Mouse (Mus musculus): ENCODE data around the gene Nsf.

Nsf gene

DNA sequence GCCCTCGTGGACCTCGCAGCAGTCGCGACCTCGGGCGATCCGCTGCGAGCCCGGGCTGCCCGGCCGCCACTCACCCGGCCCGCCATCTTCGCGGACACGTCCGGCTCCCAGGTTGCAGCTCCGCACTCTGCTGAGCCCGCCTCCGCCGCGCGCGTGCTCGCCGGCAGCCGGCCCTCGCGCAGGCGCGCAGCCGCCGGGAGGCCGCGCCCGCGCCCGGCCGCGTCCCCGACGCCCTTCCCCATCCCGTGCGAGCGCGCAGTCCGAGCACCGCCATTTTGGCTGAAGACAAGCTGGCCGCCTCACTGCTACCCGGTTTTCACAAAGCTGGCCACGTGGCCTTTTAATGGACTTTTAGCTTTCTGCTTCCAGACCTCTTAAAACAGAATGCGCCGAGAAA is at the start of gene Nsf:
Gene Nsf, minus strand, starts transcription at position 161 of the 397 bp plus-strand sequence.
- peak; percentile 84 for DNase-seq (ENCODE audit: low spot score)

DNA sequence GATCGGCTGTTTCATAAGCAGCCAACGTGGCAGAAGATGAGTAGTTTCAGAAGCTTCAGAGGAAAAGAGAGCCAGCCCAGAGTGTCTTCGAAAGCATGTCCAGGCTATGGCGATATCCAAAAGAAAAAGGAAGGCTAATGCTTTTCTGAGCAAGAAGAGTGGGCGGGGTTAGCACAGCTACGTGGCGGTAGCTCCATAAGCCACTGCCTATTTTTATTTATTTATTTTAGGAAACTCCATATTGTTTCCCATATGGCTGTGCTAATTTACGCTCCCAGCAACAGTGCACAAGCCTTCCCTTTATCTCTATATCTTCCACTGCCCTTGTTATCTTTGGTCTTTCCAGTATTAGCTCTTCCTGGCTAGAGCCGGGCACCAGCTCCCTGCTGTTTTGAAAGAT is 49.5 kb upstream of the Nsf start:
- no peak for DNase-seq (ENCODE audit: low spot score)

DNA sequence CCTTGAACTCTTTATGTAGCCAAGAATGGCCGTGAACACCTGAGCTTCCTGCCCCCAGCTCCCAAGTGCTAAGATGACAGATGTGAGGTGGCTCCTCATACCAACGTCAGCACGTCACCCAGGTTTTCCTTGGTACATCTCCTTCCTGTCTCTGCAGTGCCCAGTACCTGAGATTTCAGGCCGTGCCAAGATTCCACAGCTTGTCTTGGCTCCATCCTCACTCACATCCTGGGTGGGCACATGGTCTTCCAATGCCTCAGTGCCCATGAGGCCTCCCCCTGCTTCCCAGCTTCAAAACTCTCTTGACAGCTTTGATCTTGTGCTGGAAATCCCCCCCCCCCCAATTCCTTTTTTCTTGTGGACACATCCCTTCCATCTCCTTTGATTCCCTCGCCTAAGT is 48.3 kb upstream of the Nsf start:
- no peak for DNase-seq (ENCODE audit: low spot score)

DNA sequence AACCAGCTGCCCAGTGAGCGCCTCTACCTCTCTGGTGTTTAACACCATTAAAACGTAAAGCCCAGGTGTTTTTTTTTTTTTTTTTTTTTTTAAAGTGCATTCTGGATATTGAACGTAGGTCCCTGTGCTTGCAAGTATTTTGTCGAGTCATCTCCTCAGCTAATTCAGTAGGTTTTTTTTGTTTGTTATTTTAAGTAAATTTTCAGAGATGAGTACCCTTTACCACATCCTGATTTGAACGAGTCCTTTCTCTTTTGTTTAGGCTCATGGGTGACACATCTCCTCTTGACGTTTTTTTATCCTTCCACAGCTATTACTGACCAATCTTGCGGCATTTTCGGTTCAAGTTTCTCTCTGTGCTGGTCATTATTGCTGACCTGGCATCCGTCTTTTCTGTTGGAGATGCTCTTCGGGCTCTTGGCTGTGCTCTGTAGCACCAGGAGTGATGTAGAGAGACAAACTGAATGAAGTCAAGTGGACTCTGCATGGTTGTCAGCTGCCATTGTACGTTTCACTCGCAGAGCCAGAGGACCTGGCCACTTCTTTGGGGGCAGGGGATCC is 47.6 kb upstream of the Nsf start:
- no peak for DNase-seq (ENCODE audit: low spot score)

DNA sequence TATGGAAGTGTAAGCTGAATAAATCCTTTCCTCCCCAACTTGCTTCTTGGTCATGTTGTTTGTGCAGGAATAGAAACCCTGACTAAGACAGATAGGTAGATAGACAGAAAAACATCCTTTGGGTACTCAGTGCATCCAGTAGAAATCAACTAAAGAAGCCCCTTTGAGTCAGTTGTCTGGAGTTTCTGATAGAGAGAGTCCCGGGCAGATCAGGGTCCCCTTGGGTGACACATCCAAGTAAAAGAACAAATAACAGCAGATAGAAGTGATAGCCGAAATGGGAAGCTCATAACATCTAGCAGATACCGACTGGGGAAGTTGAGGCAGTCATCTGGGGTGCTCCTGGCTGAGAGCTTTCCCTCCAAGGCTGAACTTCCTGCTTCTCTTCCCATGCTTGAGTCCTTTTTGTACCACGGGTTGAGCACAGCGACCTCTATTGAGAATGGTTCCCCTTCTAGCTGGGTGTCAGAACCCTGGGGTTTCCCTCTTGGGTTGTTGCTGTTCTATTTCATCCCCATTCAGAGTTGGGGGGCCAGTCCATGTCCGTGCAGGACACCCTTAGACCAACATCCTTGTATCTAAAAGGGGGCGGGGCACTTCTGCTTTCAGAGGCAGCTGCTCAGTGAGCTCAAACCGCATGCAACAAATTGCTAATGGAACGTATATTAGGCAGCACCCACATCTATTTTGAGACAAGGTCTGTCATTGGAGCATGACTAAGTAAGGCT is 47.0 kb upstream of the Nsf start:
- DNase-seq (ENCODE audit: low spot score) = no peak

DNA sequence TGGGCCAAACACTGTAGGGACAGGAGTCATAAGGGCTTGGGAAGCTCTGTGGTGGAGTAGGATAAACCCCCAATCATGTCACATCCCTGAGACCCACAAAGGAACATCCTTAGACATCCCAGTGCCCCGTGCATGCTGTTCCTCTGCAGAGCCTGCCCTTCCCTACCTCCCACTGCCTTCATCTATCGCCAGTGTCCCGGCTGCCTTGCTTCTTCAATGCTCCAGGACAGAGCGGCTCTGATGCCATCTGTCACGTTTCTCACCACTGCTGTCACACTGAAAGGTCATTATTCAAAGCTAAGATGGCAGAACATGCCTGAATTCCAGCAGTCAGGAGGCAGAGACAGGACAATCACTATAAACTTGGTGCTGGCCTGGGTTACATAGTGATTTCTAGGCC is 44.9 kb upstream of the Nsf start:
- DNase-seq (ENCODE audit: low spot score) = no peak

DNA sequence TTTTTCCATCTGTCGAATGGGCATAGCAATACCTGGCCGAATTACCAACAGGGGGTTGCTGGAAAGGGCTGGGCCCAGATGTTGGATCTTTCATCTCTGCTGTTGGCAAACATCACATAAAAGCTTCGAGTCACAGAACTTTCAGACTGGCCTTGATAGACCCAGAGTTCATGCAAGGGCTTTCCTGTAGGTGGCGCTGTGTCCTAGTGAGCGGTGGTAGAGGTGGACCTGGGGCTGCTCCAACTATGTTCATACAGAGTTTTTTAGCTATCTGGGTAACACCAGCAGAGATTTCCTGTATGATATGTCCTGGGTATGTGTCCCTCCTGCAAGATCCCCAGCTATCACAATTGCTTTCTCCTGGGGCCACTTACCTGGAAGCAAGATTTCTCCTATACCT is 43.5 kb upstream of the Nsf start:
- DNase-seq (ENCODE audit: low spot score) = peak; percentile 82

DNA sequence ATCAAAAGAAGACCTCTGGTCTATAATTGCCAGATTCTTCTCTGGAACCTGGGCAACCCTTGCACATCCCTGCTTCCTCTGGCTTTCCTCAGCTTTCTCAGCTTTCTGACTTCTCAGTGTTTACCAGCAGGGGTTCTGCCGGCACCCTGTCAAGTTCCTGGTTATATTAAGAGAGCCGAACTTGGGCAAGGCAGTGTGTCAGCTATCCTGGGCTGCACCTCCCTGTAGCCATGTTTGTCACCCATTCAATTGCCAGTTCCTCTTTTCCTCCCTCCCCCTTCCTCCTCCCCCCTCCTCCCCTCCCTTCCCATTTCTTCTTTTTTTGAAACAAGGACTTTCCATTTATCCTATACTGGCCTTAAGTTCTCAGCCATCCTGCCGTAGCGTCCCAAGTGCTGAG is 38.8 kb upstream of the Nsf start:
- no peak for DNase-seq (ENCODE audit: low spot score)

DNA sequence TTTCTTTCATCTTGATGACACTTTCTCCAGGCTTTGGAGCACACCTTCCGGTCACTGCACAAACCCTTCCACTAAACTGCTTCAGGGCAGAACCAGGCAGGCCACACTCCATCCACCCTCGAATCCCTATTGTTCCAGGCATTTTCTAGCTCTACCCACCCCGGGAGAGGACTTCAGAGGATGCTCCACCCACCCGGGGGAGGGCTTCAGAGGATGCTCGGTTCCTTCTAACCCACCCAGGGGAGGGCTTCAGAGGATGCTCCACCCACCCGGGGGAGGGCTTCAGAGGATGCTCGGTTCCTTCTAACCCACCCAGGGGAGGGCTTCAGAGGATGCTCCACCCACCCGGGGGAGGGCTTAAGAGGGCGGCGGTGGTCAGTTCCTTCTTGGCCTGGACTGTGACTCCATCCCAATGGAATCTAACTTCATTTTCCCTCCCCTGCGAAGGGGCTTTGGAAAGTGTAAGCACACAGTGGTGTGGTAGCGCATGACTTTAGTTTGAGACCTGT is 36.2 kb upstream of the Nsf start:
- DNase-seq (ENCODE audit: low spot score) = peak; percentile 59

DNA sequence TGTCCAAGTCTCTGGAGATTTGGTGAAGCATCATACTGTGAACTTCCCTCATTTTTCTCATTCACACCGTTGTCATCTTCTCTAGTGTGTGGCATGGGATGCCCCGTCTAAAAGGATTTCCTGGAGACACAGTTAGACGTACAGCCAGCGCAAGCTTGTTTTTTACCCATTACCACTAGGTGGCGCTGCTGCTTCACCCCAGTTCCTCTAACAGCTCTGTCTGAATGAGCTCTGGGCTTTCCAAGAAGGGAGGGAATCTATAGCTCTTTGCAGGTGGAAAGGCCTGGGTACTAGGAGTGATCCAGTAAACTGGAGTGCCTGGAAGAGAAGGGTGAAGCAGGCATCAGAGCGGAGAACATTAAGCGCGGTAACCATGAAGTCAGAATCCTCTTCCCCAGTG is 33.6 kb upstream of the Nsf start:
- peak; percentile 86 for DNase-seq (ENCODE audit: low spot score)

DNA sequence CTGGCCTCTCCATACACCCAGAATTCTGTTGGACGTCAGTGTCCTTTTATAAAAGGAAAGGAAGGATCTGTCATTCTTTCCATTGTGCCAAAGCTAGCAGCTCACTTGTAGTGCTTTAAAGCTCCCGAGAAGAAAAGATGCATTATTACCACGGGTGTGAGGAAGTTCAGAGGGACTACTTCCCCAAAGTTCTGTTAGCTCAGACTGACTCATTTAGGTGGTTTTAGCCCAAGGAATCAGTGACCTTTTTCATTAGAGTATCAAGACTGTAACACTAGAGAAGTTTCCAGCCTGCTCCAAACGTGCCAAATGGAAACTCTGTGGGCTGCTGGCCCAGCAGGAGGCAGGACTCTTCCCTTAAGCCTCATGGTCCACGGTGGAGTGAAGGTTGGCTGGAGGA is 30.2 kb upstream of the Nsf start:
- DNase-seq (ENCODE audit: low spot score) = no peak

DNA sequence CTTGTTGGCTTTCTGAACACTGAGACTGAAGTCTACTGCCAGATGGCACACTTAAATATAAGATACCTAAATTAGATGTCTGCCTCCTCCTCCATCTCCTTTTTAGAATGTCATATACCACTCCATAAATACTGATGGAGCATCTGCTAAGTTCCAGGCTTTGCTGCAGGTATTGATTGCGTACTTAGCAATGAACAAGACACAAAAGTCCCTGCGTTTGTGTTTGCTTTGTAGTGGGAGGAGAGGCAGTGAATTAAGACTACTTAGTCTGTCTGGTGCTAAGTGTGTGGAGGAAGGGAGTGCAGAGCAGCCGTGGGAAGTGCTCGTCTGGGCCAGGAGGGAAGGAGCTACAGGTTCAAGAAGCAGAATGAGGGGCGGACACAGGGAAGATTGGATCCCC is 28.0 kb upstream of the Nsf start:
- DNase-seq (ENCODE audit: low spot score) = no peak

DNA sequence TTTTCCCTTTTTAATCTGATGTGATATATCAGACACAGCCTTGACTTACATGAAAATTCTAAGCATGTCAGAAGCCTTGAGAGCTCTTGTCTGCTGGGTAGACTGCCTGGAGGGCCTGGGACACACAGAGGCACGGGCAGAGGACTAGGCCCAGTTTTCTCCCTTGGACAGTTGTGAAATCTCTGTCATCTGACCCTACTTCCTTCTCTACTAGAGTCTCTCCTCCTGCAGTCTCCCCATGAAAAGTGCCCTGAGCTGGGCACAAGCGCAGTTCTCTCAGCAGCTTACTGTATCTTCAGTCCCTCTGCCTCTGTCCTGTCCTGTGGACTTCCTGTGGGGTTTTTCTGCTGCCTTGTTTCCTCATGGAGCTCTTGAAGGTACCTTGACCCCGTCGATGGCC is 25.5 kb upstream of the Nsf start:
- no peak for DNase-seq (ENCODE audit: low spot score)

DNA sequence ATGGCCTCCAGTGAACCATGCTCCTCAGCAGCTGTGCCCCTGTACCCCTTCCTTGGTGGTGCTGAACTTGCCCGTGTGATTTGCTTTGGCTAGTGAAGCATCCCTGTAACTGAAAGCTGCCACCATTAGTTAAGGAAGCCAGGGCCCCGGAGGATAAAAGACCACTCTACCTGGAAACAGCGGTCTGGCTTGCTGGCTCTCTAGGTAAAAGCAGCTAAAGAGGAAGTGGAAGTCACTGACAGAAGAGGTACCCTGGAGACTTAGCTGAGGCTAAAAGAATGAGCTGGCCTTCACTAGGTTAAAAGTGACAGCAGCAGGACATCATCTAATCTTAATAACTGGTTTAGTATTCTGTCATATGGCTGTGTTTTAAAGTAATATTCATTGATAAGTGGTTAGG is 17.0 kb upstream of the Nsf start:
- DNase-seq (ENCODE audit: low spot score) = no peak

DNA sequence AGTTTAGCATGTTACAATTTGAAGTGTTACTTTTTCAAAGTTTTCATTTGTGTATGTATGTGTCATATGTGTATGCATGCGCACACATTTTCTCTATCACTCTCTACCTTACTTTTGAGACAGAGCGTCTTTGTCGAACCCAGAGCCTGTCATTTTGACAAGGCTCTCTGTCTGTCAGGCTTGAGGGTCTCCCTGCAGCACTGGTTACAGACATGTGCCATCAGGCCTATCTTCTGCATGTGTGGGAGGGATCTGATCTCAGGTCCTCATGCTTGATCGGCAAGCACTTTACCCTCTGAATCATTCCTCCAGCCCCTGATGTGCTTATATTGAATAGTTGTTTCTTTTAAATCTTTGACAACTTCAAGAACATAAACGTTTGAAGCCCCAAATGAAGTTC is 15.4 kb upstream of the Nsf start:
- no peak for DNase-seq (ENCODE audit: low spot score)

DNA sequence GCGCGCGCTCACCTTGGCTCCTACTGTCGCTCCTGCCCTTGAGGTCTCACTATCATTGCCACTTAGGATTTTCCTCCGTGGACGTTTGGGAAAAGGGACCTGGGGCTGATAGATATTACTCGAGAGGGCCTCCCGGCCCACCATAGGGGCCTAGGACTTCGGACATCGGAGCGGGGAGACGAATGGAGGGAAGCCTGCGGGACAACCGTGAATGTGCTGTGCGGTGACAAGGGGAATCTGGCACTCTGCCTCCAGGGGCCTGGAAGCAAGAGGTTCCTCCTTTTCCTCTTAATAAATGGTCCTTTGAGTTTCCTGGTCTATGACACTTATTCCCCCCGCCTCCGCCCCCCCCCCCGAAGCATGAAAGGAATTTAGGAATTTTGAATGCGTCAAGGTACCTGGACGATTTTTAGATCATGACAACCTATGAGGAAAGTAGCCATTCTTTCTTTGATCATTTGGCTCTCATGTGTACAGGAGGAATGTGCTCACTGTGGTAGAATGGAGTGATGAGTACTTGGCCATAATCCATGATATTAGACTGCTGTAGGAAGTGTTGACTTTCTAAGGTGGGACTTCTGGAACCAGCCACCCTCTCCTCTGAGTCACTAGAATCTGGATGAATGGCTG is 13.4 kb upstream of the Nsf start:
- peak; percentile 58 for DNase-seq (ENCODE audit: low spot score)

DNA sequence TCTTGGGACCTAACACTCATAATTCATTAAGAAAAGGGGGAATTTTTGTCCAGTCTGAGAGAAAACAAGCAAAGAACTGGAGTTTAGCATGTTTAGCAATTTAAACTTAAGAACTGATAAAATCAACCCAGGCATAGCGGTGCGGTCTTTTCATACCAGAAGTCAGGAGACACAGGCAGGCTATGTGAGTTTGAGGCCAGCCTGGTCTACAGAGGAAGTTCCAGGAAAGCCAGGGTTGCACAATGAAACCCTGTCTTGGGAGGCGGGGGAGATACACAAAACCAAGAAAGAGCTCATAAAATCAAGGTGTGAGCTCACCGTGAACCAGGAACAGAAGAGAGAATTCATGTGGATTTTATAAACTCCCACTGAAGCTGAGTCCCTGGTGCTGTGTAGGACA is 3.0 kb upstream of the Nsf start:
- DNase-seq (ENCODE audit: low spot score) = no peak

DNA sequence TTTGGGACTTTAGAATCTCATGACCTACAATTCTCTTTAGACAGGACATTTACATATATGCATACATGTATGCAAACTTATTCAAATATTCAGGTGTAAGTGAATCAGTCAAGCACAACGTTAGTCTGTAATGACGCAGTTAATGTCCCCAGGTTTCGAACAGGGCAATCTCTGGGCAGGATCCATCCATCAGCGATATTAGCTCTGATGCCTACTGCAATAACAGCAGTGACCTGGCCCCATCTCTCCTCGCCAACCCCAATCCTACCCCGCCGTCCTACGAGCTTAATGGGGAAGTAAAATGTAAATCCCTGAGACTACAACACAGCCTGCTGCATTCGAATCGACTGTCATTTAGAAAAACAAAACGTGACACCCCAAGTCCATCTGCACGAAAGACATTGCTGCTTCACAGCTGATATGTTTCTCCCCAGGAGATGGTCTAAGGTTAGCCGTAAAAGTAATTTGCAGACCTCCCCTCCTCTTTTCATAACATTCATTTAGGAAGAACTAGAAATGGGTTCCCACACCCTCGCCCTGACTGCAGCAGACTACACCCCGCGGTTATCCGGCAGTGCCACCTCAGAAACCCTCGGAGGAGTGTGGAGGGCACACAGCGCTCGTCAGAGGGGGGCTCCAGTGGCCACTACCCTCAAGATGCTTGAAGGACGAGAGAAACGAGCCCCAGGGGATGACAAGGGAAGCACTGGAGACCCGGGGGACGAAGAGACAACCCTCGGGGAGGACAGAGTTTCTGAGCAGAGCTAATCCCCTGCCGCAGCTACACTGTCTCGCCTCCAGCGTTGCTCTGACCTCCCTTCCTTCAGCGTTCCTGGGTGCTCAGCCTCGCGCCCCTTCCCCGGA is 592 bp downstream of the Nsf start:
- DNase-seq (ENCODE audit: low spot score) = no peak

DNA sequence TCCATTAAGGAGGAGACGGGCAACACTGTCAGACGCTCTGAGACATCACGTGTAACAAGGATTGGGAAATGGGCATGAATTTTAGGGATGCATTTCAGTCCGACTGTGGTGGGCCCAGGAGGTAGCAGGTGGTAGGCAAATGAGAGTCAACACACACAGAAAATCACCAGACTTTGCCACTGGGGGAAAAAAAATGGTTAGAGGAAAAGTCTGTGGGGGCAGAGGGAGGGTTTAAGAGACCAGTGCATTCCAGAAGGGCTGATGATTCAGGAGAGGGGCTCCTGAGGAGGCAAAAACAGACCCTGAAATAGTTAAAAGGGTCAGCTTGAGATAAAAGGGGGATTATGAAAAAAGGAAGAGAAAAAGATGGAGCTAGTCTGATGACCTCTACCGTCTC is 1.2 kb downstream of the Nsf start:
- no peak for DNase-seq (ENCODE audit: low spot score)

DNA sequence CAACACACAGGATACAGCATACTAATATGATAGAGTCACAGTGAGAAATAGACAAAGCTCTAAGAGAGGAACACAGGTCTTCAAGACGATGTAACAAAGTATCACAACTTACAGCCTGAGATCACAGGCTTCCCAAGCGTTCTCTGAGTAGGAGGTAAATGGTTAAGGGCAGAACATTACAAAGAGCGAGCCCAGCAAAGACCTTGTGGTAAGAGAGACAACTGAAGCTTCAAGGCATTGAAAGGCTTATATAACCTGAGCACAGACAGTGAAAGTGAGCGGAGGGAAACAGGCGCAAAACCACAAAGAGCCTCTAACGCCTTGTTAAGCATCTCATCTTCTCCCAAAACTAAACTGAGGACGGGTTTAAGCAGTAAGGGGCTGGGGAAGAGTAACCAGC is 2.8 kb downstream of the Nsf start:
- no peak for DNase-seq (ENCODE audit: low spot score)

DNA sequence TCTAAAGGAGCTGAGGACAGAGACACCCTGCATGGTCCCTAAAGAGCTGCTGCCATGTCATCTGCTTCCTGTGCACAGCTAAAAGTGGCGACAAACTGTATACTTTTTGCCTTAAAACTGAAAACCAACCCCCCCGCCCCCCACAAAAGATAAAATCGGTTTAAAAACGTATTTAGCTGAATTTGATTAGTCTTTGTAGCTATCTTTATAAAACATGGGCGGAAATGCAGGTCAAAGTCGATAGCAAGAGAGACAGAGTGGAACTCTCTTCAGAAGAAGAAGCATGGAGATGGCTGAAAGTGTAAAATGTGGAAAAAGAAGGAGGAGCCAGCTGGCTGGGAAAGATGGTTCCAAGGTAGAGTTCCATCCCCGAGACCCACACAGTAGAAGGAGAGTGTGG is 4.9 kb downstream of the Nsf start:
- DNase-seq (ENCODE audit: low spot score) = no peak

DNA sequence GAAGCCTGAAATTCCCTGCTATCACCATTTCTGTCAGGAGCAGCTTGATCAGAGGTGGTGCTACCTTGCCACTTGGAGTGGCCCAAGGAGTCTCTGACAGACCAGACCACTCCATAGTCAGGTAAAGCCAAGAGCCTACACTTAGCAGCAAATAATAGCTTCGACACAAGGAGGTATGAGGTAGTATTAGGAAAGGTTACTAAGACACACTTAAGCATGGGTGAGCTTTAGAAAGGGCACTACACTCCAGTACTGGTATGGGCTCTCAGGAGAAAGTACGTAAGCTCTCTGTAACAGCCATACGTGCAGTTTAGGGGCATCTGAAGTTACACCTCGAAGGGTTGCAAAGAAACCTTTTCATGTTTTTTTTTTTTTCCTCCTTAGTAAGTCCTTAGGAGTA is 11.1 kb downstream of the Nsf start:
- DNase-seq (ENCODE audit: low spot score) = no peak

DNA sequence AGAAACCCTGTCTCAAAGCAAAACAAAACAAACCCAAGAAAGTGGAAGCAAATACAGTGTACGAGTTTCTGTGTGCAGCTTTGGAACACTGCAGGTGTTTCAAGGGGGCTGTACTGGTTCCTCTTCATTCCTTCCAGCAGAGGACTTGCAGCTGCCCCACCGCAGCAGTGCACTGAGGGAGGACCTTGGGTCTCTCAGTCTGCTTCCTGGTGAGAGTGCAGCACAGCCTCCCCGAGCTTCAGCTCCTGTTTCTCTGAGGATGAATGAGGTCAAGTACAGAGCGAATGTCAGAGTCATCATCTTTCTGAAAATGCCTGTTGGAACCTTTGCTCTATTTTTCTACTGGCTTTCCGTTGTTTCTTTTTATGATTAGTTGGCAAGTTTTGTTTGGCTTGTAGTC is 12.5 kb downstream of the Nsf start:
- no peak for DNase-seq (ENCODE audit: low spot score)
